Mouse (Mus musculus) embryonic facial prominence, embryonic 14.5 days (tissue): ENCODE results near the gene Serpina3b. TPM values are rescaled to one million over a fixed set of nuclear protein-coding genes. Genes with fewer than 3 reads are reported as not detected.
A peak's percentile ranks its signal among the peaks of the same experiment; 100 is the strongest.

Source experiments
- ATAC-seq: fragments of 200-750 bp; cut with Nextera tagmentation; 2 replicates; pipeline ENCODE4 v1.8.0; 2017; ENCODE audit warnings: low read depth, moderate number of reproducible peaks, moderate TSS enrichment
- DNase-seq: peaks from one replicate; pipeline ENCODE4 v3.0.0-alpha.2; 2015; ENCODE audit warnings: low spot score
- H3K27ac ChIP-seq: fragments of 300-500 bp; sonication (generic); replicated peaks from 2 replicates; pipeline ENCODE4 v1.5.1; 2014; ENCODE audit warnings: low read depth, mild to moderate bottlenecking, low read length, moderate library complexity
- H3K27me3 ChIP-seq: fragments of 300-500 bp; sonication (generic); replicated peaks from 2 replicates; pipeline ENCODE4 v1.6.1; 2014; ENCODE audit warnings: low read length; ENCODE audit not compliant: control insufficient read depth, insufficient read depth
- H3K36me3 ChIP-seq: fragments of 300-500 bp; sonication (generic); 2 replicates; pipeline ENCODE4 v1.6.1; 2014; ENCODE audit warnings: low read length, mixed read lengths; ENCODE audit not compliant: control insufficient read depth, insufficient read depth
- H3K4me1 ChIP-seq: fragments of 300-500 bp; sonication (generic); 2 replicates; pipeline ENCODE4 v1.6.1; 2014; ENCODE audit warnings: antibody characterized with exemption, low read length; ENCODE audit not compliant: control insufficient read depth, insufficient read depth
- H3K4me2 ChIP-seq: fragments of 300-500 bp; sonication (generic); 2 replicates; pipeline ENCODE4 v1.6.1; 2014; ENCODE audit warnings: low read depth, mild to moderate bottlenecking, low read length, moderate library complexity, mixed read lengths
- H3K4me3 ChIP-seq: fragments of 300-500 bp; sonication (generic); 2 replicates; pipeline ENCODE4 v1.5.1; 2014; ENCODE audit warnings: low read depth, mild to moderate bottlenecking, low read length
- H3K9ac ChIP-seq: fragments of 300-500 bp; sonication (generic); 2 replicates; pipeline ENCODE4 v1.6.1; 2014; ENCODE audit warnings: low read depth, mild to moderate bottlenecking, low read length, moderate library complexity, mixed read lengths
- H3K9me3 ChIP-seq: fragments of 300-500 bp; sonication (generic); 2 replicates; pipeline ENCODE4 v1.6.1; 2016; ENCODE audit warnings: low read length; ENCODE audit not compliant: control insufficient read depth
- WGBS: fragments of 180-500 bp; shearing (Covaris S2); extraction: QIAGEN DNeasy Blood & Tissue Kit; methylation state at CpG from one replicate; pipeline ENCODE4 v1.1.7; 2014; 5-methylcytosine and 5-hydroxymethylcytosine counted together
- polyA plus RNA-seq: library from polyadenylated mRNA; unstranded; fragments of >200 nt; fragmentation: Nextera tagmentation; extraction: Ambion mirVana; gene quantifications from 2 replicates; pipeline ENCODE4 v1.2.1, GENCODE M21; 2014

Gene Serpina3b
- polyA plus RNA-seq, 1 experiment from 2014 or later = not detected

GRCm38 (mm10) chr12:104186041-104186581, 58.3 kb downstream of the Serpina3b start:
- Histone ChIP-seq H3K36me3 (no peaks in the 10 kb centered on the region), H3K27me3 (no peaks in the 10 kb centered on the region), H3K4me3 (no peak overlapping the region), H3K27ac (no peak overlapping the region), H3K9me3 (no peaks in the 10 kb centered on the region), H3K4me2 (no peak overlapping the region), H3K4me1 (no peaks in the 10 kb centered on the region), H3K9ac (no peak overlapping the region)
- 86% methylated on average over 3 of the region's 3 CpGs for WGBS
- peak; percentile 4 for DNase-seq
- no peak for ATAC-seq

Other genes starting within 250 kb of the Serpina3b start
- not detected in 2 replicates for gene Serpina1c, start 223.1 kb upstream of the Serpina3b start, polyA plus RNA-seq
- not detected in 2 replicates for gene Serpina1e, start 169.0 kb upstream of the Serpina3b start, polyA plus RNA-seq
- gene Serpina11, start 138.0 kb upstream of the Serpina3b start, polyA plus RNA-seq = not detected in 2 replicates
- 0.54 and 0.82 TPM in 2 replicates for gene Serpina9, start 114.2 kb upstream of the Serpina3b start, polyA plus RNA-seq
- gene Serpina12, start 83.6 kb upstream of the Serpina3b start, polyA plus RNA-seq = 0.07 TPM in 1 of 2 replicates, not detected in the other
- gene Serpina5, start 26.9 kb upstream of the Serpina3b start, polyA plus RNA-seq = not detected in 2 replicates
- gene Serpina3a, start 15.3 kb upstream of the Serpina3b start, polyA plus RNA-seq = not detected in 2 replicates
- gene Serpina3c, start 25.9 kb downstream of the Serpina3b start, polyA plus RNA-seq = not detected in 2 replicates
- gene Serpina3f, start 86.5 kb downstream of the Serpina3b start, polyA plus RNA-seq = 0.09 and 0.13 TPM in 2 replicates
- 4.1 and 4.5 TPM in 2 replicates for gene Serpina3g, start 108.2 kb downstream of the Serpina3b start, polyA plus RNA-seq
- 0.35 and 1.7 TPM in 2 replicates for gene Serpina3i, start 135.1 kb downstream of the Serpina3b start, polyA plus RNA-seq
- 0.31 TPM in 1 of 2 replicates, not detected in the other for gene Serpina3j, start 186.6 kb downstream of the Serpina3b start, polyA plus RNA-seq
- not detected in 2 replicates for gene Serpina3k, start 210.5 kb downstream of the Serpina3b start, polyA plus RNA-seq
- not detected in 2 replicates for gene Serpina3m, start 210.5 kb downstream of the Serpina3b start, polyA plus RNA-seq